Mouse (Mus musculus) hindbrain, embryonic 16.5 days (tissue): ENCODE results near the gene Eef1b2. TPM values are rescaled to one million over a fixed set of nuclear protein-coding genes. Genes with fewer than 3 reads are reported as not detected.
A peak's percentile ranks its signal among the peaks of the same experiment; 100 is the strongest.
"Not testable (repeated sequence)": the region's sequence is repeated elsewhere in the genome, so short reads cannot be mapped to it uniquely, and the experiment has no call there.

Experiments used
- ATAC-seq: fragments of 200-750 bp; cut with Nextera tagmentation; 2 replicates; pipeline ENCODE4 v1.8.0; 2017; ENCODE audit warnings: moderate TSS enrichment, moderate library complexity
- H3K27ac ChIP-seq: fragments of 300-500 bp; sonication (generic); 2 replicates; pipeline ENCODE4 v1.5.1; 2014; ENCODE audit warnings: low read depth, mild to moderate bottlenecking, control low read depth, low read length, moderate library complexity
- H3K27me3 ChIP-seq: fragments of 300-500 bp; sonication (generic); replicated peaks from 2 replicates; pipeline ENCODE4 v1.6.1; 2014; ENCODE audit warnings: low read length; ENCODE audit not compliant: control insufficient read depth, insufficient read depth
- H3K36me3 ChIP-seq: fragments of 300-500 bp; sonication (generic); 2 replicates; pipeline ENCODE4 v1.6.1; 2014; ENCODE audit warnings: mild to moderate bottlenecking, low read length, moderate library complexity, mixed read lengths; ENCODE audit not compliant: control insufficient read depth, insufficient read depth
- H3K4me1 ChIP-seq: fragments of 300-500 bp; sonication (generic); 2 replicates; pipeline ENCODE4 v1.6.1; 2014; ENCODE audit warnings: low read depth, low read length; ENCODE audit not compliant: control insufficient read depth, insufficient read depth
- H3K4me2 ChIP-seq: fragments of 300-500 bp; sonication (generic); 2 replicates; pipeline ENCODE4 v1.6.1; 2014; ENCODE audit warnings: mild to moderate bottlenecking, low read length, control low read depth, moderate library complexity
- H3K4me3 ChIP-seq: fragments of 300-500 bp; sonication (generic); 2 replicates; pipeline ENCODE4 v1.5.1; 2014; ENCODE audit warnings: mild to moderate bottlenecking, low read length, control low read depth, moderate library complexity
- H3K9ac ChIP-seq: fragments of 300-500 bp; sonication (generic); 2 replicates; pipeline ENCODE4 v1.6.1; 2014; ENCODE audit warnings: low read depth, mild to moderate bottlenecking, control low read depth, low read length, moderate library complexity
- H3K9me3 ChIP-seq: fragments of 300-500 bp; sonication (generic); 2 replicates; pipeline ENCODE4 v1.6.1; 2014; ENCODE audit warnings: mild to moderate bottlenecking, low read length, moderate library complexity; ENCODE audit not compliant: control insufficient read depth
- WGBS: fragments of 180-500 bp; shearing (Covaris S2); extraction: QIAGEN DNeasy Blood & Tissue Kit; methylation state at CpG from one replicate; pipeline ENCODE4 v1.1.7; 2014; 5-methylcytosine and 5-hydroxymethylcytosine counted together
- polyA plus RNA-seq: library from polyadenylated mRNA; unstranded; fragments of >200 nt; fragmentation: Nextera tagmentation; extraction: Ambion mirVana; gene quantifications from 2 replicates; pipeline ENCODE4 v1.2.1, GENCODE M21; 2015

Gene Eef1b2
- polyA plus RNA-seq, 1 experiment from 2014 or later = 454 TPM

DNA sequence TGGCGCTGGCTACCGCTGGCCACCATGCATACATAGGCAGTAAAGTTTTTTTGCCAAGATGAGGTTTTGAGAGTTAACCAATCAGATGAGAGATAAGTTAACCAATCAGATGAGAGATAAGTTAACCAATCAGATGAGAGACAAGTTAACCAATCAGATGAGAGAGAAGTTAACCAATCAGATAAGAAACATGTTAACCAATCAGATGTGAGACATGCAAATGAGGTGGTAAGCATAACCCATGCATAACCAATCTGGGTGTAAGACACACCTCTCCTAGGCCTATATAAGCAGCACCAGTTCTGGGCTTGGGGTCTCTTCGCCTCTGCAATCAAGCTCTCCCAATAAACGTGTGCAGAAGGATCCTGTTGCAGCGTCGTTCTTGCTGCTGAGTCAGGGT, 8.8 kb downstream of the Eef1b2 start:
- ATAC-seq = not testable (repeated sequence)

DNA sequence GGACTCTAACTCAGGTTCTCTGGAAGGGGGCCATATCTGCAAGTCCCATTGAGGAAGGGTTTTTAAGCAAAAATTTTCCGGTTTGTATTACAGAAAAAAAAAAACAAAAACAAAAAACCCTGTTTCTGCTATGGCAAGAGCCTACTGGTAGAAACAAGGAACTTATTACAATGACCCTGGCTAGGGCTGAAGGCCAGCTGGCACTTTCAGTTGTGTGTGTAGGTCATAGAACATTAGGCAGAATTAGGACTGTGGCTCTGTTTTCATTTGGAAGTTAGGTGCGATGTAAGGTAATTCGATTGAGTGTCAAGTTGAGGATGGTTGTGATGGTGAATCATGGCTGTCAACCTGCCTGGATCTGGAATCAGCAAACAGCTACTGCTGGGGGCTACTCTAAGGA, 11.9 kb downstream of the Eef1b2 start:
- 86% methylated on average over 3 of the region's 3 CpGs for WGBS
- no peak for ATAC-seq

More for the DNA sequence above, 8.8 kb downstream of the Eef1b2 start:
- H3K36me3 ChIP-seq, H3K27ac ChIP-seq, H3K4me3 ChIP-seq, H3K9me3 ChIP-seq, H3K27me3 ChIP-seq, H3K9ac ChIP-seq, H3K4me2 ChIP-seq, H3K4me1 ChIP-seq: not testable (repeated sequence)
- 97% methylated on average over 5 of the region's 6 CpGs for WGBS

DNA sequence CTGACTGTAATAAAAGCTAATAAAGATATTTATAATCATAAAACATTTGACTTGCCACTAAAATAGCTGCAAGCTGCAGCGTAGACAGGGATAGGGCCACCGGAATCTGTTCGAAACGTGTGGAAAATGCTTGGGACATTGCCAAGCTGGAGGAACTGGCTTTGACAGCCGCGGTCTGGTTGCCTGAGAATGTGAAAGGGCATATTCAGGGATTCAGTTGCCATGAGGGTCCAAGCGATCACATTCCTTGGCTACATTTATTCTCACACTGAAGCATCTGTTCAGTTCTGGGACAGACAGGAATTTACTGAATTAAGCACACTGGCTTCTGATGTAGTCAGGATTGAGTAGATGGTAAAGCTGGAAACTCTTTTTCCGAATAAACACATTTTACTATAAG, 14.2 kb downstream of the Eef1b2 start:
- Histone ChIP-seq H3K4me3 (no peak overlapping the region), H3K9ac (no peak overlapping the region), H3K27ac (no peak overlapping the region), H3K4me2 (no peak overlapping the region), H3K4me1 (no peaks in the 10 kb centered on the region), H3K27me3 (no peaks in the 10 kb centered on the region), H3K36me3 (no peaks in the 10 kb centered on the region), H3K9me3 (no peaks in the 10 kb centered on the region)
- no peak for ATAC-seq
- WGBS = 59% methylated on average over 8 of the region's 8 CpGs

More for the DNA sequence above, 11.9 kb downstream of the Eef1b2 start:
- Histone ChIP-seq H3K4me2 (no peak overlapping the region), H3K4me3 (no peak overlapping the region), H3K9me3 (no peaks in the 10 kb centered on the region), H3K36me3 (no peaks in the 10 kb centered on the region), H3K27ac (no peak overlapping the region), H3K4me1 (no peaks in the 10 kb centered on the region), H3K9ac (no peak overlapping the region), H3K27me3 (no peaks in the 10 kb centered on the region)

DNA sequence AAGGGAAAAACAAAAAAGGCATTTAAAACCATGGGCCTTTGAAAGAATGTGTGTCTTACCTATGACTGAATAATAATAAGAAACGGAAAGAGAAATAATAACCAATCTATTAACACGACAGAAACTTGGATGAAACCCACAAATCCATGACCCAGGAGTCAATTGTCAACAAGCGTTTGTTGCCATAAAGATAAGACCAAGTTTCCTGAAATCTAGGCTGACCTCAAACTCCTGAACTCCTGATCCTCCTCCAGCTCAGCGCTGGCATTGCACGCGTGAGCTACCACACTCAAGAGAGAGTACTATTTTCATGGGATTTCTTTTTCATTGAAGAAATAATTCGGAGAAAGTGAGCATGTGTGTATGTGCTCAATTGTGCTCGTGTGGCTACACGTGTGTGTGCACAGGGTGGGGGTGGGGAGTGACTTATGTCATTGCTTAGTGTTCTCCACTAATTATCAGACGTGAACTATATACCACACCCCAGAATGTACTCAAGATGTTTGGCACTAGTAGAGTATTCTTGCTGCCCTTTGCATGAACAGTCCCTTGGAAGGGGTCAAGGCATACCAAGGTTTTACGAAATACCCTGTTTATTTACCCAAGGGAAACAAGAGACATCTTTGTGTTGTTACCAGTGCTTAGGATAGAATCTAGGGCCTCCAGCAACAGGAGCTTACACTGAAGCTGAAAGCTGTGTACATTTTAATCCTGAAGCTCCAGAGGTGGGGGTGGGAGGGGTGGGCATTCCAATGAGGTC, 15.9 kb downstream of the Eef1b2 start:
- Histone ChIP-seq H3K4me3 (no peak overlapping the region), H3K27me3 (no peaks in the 10 kb centered on the region), H3K9ac (no peak overlapping the region), H3K36me3 (no peaks in the 10 kb centered on the region), H3K4me2 (no peak overlapping the region), H3K27ac (no peak overlapping the region), H3K9me3 (no peaks in the 10 kb centered on the region), H3K4me1 (no peaks in the 10 kb centered on the region)
- ATAC-seq = no peak
- WGBS = 90% methylated on average over 11 of the region's 11 CpGs

DNA sequence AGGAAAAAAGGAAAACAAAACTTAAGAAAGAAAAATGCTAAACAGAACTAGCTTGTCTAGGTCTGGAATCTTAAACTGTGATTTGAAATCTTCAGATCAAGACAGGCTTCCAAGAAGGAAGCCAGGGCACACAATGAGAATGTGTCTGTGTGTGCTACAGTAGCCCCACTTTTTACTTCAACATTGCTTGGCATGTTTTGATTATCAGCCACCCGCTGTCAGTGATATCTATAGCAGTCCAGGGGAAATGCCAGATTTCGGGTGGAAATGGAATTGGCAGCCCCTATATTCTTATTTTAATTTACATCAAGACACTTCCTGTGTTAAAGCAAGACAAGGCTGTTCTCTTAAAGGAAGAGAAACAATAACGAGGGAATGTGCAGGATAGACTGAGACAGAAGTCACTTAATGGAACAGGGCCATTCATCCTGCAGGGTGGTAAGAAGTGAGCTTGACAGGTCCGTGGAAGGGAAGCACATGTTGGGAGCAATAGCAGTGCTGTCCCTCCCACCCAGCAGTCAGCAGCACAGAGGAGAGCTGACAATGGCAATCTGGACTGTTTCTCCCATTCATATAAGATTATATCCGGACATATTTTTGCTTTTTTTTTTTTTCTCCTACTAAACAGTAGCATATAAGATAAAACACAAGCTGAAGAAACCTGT, 19.4 kb downstream of the Eef1b2 start:
- Histone ChIP-seq H3K4me3 (no peak overlapping the region), H3K27ac (no peak overlapping the region), H3K36me3 (no peaks in the 10 kb centered on the region), H3K9ac (no peak overlapping the region), H3K27me3 (no peaks in the 10 kb centered on the region), H3K9me3 (peaks cover 7% of the 10 kb centered on the region), H3K4me2 (no peak overlapping the region), H3K4me1 (no peaks in the 10 kb centered on the region)
- 66% methylated on average over 5 of the region's 5 CpGs for WGBS
- ATAC-seq = no peak

DNA sequence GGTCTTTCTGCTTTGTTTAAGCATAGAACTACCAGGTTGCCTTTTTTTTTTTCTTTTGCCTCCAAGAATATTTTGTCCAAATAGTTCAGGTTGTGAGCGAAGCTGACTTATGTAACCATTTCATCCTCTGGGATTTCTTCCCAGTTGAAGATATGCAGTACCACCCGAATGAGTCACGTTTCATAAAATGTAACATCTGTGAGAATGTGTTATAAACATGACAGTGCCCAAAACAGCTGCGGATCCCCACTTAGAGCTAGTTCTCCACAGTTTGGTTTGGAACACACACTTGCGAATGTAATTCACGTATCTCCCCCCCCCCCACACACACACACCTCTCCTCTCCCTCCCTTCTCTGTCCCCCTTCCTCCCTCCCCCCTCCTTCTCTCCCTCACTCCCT, 22.8 kb downstream of the Eef1b2 start:
- H3K27ac ChIP-seq = no peak overlapping the region
- no peak overlapping the region for H3K9ac ChIP-seq
- WGBS = 90% methylated on average over 6 of the region's 6 CpGs
- H3K4me2 ChIP-seq = no peak overlapping the region
- ATAC-seq = no peak
- no peak overlapping the region for H3K4me3 ChIP-seq
- peaks cover 7% of the 10 kb centered on the region for H3K9me3 ChIP-seq
- H3K27me3 ChIP-seq = no peaks in the 10 kb centered on the region
- H3K4me1 ChIP-seq = peaks cover 11% of the 10 kb centered on the region
- H3K36me3 ChIP-seq = no peaks in the 10 kb centered on the region

DNA sequence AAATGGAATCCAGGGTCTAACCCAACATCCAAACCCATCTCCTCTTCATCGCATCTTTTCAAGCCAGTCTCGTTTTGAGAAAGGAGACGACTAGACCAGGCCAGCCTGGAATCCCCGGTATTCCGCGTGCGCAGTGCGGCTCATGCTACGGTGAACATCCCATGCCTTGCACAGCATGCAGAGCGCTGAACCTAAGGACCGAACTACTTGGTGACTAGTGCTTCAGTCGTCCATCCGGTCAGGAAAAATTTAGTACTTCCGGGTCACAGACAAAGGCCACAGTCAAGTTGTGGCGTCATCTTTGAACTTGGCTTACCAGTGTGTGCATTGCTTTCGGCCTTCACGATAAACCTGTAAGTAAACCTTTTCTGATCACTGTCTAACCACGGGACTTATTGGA, 23.7 kb downstream of the Eef1b2 start:
- Histone ChIP-seq H3K9ac (no peak overlapping the region), H3K27me3 (no peaks in the 10 kb centered on the region), H3K4me2 (no peak overlapping the region), H3K36me3 (no peaks in the 10 kb centered on the region), H3K4me1 (peaks cover 15% of the 10 kb centered on the region), H3K4me3 (no peak overlapping the region), H3K27ac (no peak overlapping the region), H3K9me3 (peaks cover 7% of the 10 kb centered on the region)
- no peak for ATAC-seq
- 97% methylated on average over 18 of the region's 18 CpGs for WGBS

DNA sequence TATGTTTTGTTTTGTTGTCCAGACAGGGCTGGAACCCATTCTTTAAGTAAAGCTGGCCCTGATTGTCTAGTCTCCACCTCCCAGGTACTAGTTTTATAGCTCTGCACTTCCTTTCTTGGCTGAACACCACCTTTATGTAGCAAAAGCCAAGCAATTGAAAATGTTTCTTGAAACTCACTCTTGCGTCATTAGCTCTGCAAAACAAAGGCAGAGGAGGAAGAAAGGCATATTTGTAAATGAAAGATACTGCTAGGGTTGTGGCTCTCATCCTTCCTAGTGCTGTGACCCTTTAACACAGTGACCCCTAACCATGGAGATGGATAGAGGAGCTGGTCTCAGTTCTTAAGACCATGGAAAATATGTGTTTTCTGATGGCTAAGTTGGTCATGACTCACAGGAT, 25.0 kb downstream of the Eef1b2 start:
- H3K4me2 ChIP-seq = no peak overlapping the region
- peaks cover 15% of the 10 kb centered on the region for H3K4me1 ChIP-seq
- no peak overlapping the region for H3K9ac ChIP-seq
- H3K4me3 ChIP-seq = no peak overlapping the region
- 85% methylated on average over 1 of the region's 1 CpGs for WGBS
- no peak for ATAC-seq
- no peaks in the 10 kb centered on the region for H3K27me3 ChIP-seq
- H3K9me3 ChIP-seq = peaks cover 7% of the 10 kb centered on the region
- H3K27ac ChIP-seq = no peak overlapping the region
- no peaks in the 10 kb centered on the region for H3K36me3 ChIP-seq

DNA sequence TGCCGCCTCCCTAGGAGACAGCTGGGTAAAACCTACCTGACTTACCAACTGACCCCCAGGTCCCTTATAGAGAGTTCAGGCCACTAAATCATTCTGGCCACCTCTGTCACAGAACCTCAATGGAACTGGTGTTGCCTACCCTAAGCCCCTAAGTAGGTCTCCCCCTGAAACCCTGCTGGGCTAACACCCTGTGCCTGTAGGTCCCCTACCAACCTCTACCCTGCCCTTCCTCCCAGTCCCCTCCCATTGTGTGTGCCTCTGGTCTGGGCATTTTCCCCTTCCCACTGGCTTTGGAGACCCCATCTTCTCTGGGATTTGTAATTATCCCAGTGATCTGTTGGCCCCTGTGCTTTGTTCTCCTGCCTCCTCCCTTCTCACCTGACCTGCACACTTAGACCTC, 26.8 kb downstream of the Eef1b2 start:
- no peaks in the 10 kb centered on the region for H3K36me3 ChIP-seq
- H3K4me3 ChIP-seq = no peak overlapping the region
- H3K27ac ChIP-seq = no peak overlapping the region; the same call in none of the 2 replicates
- no peak overlapping the region for H3K4me2 ChIP-seq
- ATAC-seq = peak; percentile 40; the same call in 1 of the 2 replicates
- H3K9me3 ChIP-seq = peaks cover 7% of the 10 kb centered on the region
- WGBS = 63% methylated on average over 1 of the region's 1 CpGs
- H3K27me3 ChIP-seq = no peaks in the 10 kb centered on the region
- H3K4me1 ChIP-seq = peaks cover 15% of the 10 kb centered on the region
- H3K9ac ChIP-seq = peak overlapping the region; percentile 35; the same call in 1 of the 2 replicates
